Mouse (Mus musculus) intestine, postnatal 0 days (tissue): ENCODE data around the gene Gm20671. TPM values are rescaled to one million over a fixed set of nuclear protein-coding genes. Genes with fewer than 3 reads are reported as not detected.
"Not testable (repeated sequence)": the region's sequence is repeated elsewhere in the genome, so short reads cannot be mapped to it uniquely, and the experiment has no call there.

Source experiments
- ATAC-seq: fragments of 200-750 bp; cut with Nextera tagmentation; 2 replicates; pipeline ENCODE4 v1.8.0; 2017; ENCODE audit warnings: mild to moderate bottlenecking, moderate TSS enrichment, moderate library complexity
- H3K27ac ChIP-seq: fragments of 300-500 bp; sonication (generic); 2 replicates; pipeline ENCODE4 v1.5.1; 2014; ENCODE audit warnings: mild to moderate bottlenecking, low read depth, low read length, moderate library complexity
- H3K27me3 ChIP-seq: fragments of 300-500 bp; sonication (generic); replicated peaks from 2 replicates; pipeline ENCODE4 v1.6.1; 2014; ENCODE audit warnings: low read length, mixed read lengths; ENCODE audit not compliant: control insufficient read depth, insufficient read depth
- H3K36me3 ChIP-seq: fragments of 300-500 bp; sonication (generic); 2 replicates; pipeline ENCODE4 v1.6.1; 2014; ENCODE audit warnings: mild to moderate bottlenecking, moderate library complexity; ENCODE audit not compliant: control insufficient read depth, insufficient read depth
- H3K4me1 ChIP-seq: fragments of 300-500 bp; sonication (generic); replicated peaks from 2 replicates; pipeline ENCODE4 v1.6.1; 2014; ENCODE audit warnings: antibody characterized with exemption, low read length, mixed read lengths; ENCODE audit not compliant: control insufficient read depth, insufficient read depth
- H3K4me2 ChIP-seq: fragments of 300-500 bp; sonication (generic); replicated peaks from 2 replicates; pipeline ENCODE4 v1.6.1; 2014; ENCODE audit warnings: low read depth, mild to moderate bottlenecking, moderate library complexity
- H3K4me3 ChIP-seq: fragments of 300-500 bp; sonication (generic); 2 replicates; pipeline ENCODE4 v1.5.1; 2014; ENCODE audit warnings: low read depth, low read length
- H3K9ac ChIP-seq: fragments of 300-500 bp; sonication (generic); 2 replicates; pipeline ENCODE4 v1.6.1; 2014; ENCODE audit warnings: mild to moderate bottlenecking, low read depth, low read length
- H3K9me3 ChIP-seq: fragments of 300-500 bp; sonication (generic); 2 replicates; pipeline ENCODE4 v1.6.1; 2016; ENCODE audit warnings: mixed run types; ENCODE audit not compliant: control insufficient read depth
- CTCF ChIP-seq: sonication (generic); IDR thresholded peaks from 2 replicates; pipeline ENCODE4 v1.5.1; 2016; ENCODE audit warnings: low read depth, mild to moderate bottlenecking, control low read depth, antibody characterized with exemption, moderate library complexity
- WGBS: fragments of 180-500 bp; shearing (Covaris S2); extraction: QIAGEN DNeasy Blood & Tissue Kit; methylation state at CpG from one replicate; pipeline ENCODE4 v1.1.7; 2014; 5-methylcytosine and 5-hydroxymethylcytosine counted together
- polyA plus RNA-seq: library from polyadenylated mRNA; unstranded; fragments of >200 nt; fragmentation: Nextera tagmentation; extraction: Ambion mirVana; gene quantifications from 2 replicates; pipeline ENCODE4 v1.2.1, GENCODE M21; 2015

The Gm20671 gene
- polyA plus RNA-seq, 1 experiment from 2014 or later = not detected

DNA sequence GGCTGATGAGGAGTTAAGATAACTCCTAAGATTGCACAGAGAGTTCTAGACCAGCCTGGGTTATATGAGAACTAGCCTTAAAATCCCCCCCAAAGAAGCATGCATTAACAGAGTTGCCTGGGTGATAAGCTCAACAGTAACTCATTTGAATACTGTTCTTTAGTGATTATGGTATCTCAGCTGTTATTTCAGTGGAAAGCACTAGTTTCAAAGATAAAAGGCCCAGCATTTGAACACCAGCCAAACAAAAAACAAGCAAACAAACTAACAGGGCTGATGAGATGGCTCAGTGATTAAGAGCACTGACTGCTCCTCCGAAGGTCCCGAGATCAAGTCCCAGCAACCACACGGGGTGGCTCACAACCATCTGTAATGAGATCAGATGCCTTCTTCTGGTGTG is 22.3 kb upstream of the Gm20671 start:
- WGBS = 97% methylated on average over 3 of the region's 3 CpGs
- no peaks in the 10 kb centered on the region for H3K9me3 ChIP-seq
- no peak for TF ChIP-seq CTCF
- 0 out of 2 replicates have a peak, but pooled peaks cover 5% of the 10 kb centered on the region for H3K4me1 ChIP-seq
- H3K36me3 ChIP-seq = peaks cover 20% of the 10 kb centered on the region
- H3K4me3 ChIP-seq = no peak overlapping the region
- H3K27me3 ChIP-seq = no peaks in the 10 kb centered on the region
- no peak overlapping the region for H3K27ac ChIP-seq
- H3K9ac ChIP-seq = no peak overlapping the region
- no peak overlapping the region for H3K4me2 ChIP-seq
- no peak for ATAC-seq

DNA sequence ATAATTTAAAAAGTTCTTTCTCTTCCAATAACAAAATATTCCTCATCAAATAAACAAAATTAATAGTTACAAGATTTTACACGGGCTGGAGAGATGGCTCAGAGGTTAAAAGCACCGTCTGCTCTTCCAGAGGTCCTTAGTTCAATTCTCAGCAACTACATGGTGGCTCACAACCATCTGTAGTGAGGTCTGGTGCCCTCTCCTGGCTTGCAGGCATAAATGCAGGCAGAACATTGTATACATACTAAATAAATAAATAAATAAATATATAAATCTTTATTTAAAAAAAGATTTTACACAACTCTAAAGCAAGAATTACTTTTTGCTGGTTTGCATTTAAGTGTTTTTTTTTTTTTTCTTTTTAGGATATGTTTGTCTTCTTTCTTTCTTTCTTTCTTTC is 13.1 kb upstream of the Gm20671 start:
- Histone ChIP-seq H3K4me3 (no peak overlapping the region), H3K4me2 (no peak overlapping the region), H3K27me3 (no peaks in the 10 kb centered on the region), H3K4me1 (no peaks in the 10 kb centered on the region), H3K36me3 (peaks cover 78% of the 10 kb centered on the region), H3K9ac (no peak overlapping the region), H3K27ac (no peak overlapping the region), H3K9me3 (no peaks in the 10 kb centered on the region)
- no peak for ATAC-seq
- peak; percentile 41 for TF ChIP-seq CTCF
- WGBS = 92% methylated on average over 2 of the region's 2 CpGs

DNA sequence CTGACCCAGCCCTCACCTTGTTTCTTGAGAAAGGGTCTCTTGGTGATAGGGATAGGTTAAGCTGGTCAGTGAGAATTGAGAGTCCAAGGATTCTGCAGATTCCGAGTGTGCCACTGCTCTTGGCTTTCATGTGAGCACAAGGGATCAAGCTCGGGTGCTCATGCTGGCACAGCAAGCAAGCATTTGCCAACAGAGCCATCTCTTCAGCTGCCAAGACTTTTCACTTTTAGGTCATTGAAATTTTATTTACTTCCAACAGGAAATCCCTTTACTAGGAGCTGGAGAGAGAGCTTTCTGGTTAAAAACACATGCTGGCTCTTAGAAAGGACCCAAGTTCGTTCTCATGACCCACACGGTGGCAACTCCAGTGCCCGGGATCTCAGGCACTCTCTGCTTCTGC is 10.1 kb upstream of the Gm20671 start:
- peaks cover 74% of the 10 kb centered on the region for H3K36me3 ChIP-seq
- no peak overlapping the region for H3K9ac ChIP-seq
- H3K9me3 ChIP-seq = no peaks in the 10 kb centered on the region
- no peak for TF ChIP-seq CTCF
- no peak overlapping the region for H3K4me3 ChIP-seq
- no peaks in the 10 kb centered on the region for H3K27me3 ChIP-seq
- no peak overlapping the region for H3K4me2 ChIP-seq
- WGBS = 86% methylated on average over 5 of the region's 5 CpGs
- ATAC-seq = no peak
- no peaks in the 10 kb centered on the region for H3K4me1 ChIP-seq
- H3K27ac ChIP-seq = no peak overlapping the region

DNA sequence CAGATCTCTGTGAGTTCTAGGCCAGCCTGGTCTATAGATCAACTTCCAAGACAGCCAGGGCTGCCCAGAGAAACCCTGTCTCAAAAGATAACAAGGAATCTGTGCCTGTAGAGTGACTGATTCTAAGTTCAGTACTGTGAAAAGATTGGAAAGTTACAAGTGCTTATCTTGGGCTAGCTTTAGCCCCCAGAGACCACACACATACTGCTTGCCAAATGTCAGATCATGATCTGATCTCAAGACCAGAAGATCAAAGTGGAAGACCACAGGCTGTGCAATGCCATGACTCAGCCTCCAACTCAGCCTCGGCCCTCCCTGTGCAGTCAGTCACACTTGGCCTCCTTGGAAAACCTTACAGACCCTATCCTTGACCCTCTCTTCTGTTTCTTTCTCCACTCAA is 7.6 kb upstream of the Gm20671 start:
- Histone ChIP-seq H3K4me2 (no peak overlapping the region), H3K27me3 (no peaks in the 10 kb centered on the region), H3K9me3 (no peaks in the 10 kb centered on the region), H3K4me3 (no peak overlapping the region), H3K9ac (no peak overlapping the region), H3K4me1 (no peaks in the 10 kb centered on the region), H3K36me3 (peaks cover 81% of the 10 kb centered on the region), H3K27ac (no peak overlapping the region)
- TF ChIP-seq CTCF = no peak
- WGBS = 82% methylated on average over 1 of the region's 1 CpGs
- no peak for ATAC-seq

DNA sequence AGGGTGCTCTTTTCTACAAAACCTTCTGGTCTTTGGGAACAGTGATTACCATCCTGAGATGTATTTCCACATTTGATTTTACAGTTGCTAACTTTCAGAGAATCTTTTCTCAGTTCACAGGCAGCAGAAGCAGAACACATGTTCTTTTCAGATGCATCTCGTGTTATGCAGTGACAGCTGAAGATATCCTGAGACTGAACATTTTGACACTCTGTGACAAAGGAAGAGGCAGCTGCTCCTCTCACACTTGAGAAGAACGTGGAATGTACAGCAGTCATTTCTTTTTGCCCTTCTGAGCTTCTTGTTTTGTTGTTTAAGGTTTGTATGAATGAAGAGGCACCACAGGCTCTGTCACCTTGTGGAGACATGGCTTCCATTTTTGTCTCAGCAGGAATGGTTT is 3.1 kb upstream of the Gm20671 start:
- no peak for ATAC-seq
- H3K36me3 ChIP-seq = peaks cover 84% of the 10 kb centered on the region
- no peaks in the 10 kb centered on the region for H3K9me3 ChIP-seq
- no peaks in the 10 kb centered on the region for H3K4me1 ChIP-seq
- H3K4me2 ChIP-seq = no peak overlapping the region
- H3K4me3 ChIP-seq = no peak overlapping the region
- no peak overlapping the region for H3K9ac ChIP-seq
- no peaks in the 10 kb centered on the region for H3K27me3 ChIP-seq
- no peak for TF ChIP-seq CTCF
- H3K27ac ChIP-seq = no peak overlapping the region
- WGBS = 93% methylated on average over 2 of the region's 2 CpGs

DNA sequence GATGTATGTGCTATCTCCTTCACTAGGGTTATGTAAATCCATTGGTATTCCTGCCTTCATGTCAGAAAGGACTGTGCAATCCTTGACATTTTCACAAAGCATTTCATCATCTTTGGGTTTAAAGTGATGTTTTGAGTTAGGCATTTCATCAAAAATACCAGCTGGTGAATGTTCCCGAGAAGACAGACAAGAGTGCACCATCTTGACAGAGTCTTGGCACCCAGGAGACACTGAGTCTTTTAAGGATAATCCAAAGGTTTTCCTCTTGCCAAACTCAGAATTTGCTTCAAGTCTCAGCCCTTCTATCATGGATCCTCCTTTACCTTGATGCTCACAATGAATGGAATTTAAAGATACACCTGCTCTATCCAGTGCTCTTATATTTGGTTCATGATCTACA is 1.9 kb upstream of the Gm20671 start:
- H3K4me1 ChIP-seq, H3K9ac ChIP-seq, H3K4me3 ChIP-seq, H3K9me3 ChIP-seq, ATAC-seq, H3K27ac ChIP-seq, H3K4me2 ChIP-seq, H3K27me3 ChIP-seq: not testable (repeated sequence)
- peaks cover 73% of the 10 kb centered on the region for H3K36me3 ChIP-seq
- WGBS = 94% methylated on average over 1 of the region's 1 CpGs

DNA sequence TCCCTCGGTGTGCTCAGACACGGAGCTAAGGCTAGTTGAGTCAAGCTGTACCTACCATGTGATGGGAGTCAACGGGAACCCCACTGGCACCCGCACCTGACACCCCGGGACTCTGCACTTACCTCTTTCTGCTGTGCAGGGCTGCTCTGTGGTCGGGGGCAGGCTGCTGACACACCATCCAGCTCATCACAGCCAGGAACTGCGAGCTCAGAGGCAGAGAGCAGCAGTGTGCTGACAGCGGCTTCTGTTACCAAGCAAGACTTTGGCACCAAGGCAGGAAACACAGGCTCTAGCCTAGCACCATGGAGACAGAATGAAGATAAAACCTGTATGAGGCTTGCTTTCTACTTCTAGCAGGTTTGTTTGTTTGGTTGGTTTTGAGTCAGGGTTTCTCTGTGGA is 6.4 kb downstream of the Gm20671 start:
- H3K4me2 ChIP-seq = no peak overlapping the region
- no peak for TF ChIP-seq CTCF
- H3K4me3 ChIP-seq = no peak overlapping the region
- H3K36me3 ChIP-seq = peaks cover 60% of the 10 kb centered on the region
- no peaks in the 10 kb centered on the region for H3K4me1 ChIP-seq
- H3K27ac ChIP-seq = no peak overlapping the region
- 95% methylated on average over 8 of the region's 8 CpGs for WGBS
- no peaks in the 10 kb centered on the region for H3K27me3 ChIP-seq
- no peak overlapping the region for H3K9ac ChIP-seq
- H3K9me3 ChIP-seq = no peaks in the 10 kb centered on the region
- no peak for ATAC-seq
